Mouse (Mus musculus) testis, adult 2 months (tissue): ENCODE measurements around the gene Lrrc32. TPM values are rescaled to one million over a fixed set of nuclear protein-coding genes. Genes with fewer than 3 reads are reported as not detected.

Source experiments
- H3K27ac ChIP-seq: fragments of 200-500 bp; 2 replicates; pipeline ENCODE4 v1.5.1; 2012; ENCODE audit warnings: low read depth, low read length; ENCODE audit not compliant: control insufficient read depth, insufficient read depth
- H3K27me3 ChIP-seq: fragments of 200-500 bp; 2 replicates; pipeline ENCODE4 v1.6.1; 2012; ENCODE audit warnings: mild to moderate bottlenecking, low read length, moderate library complexity; ENCODE audit not compliant: control insufficient read depth, insufficient read depth
- H3K36me3 ChIP-seq: fragments of 200-500 bp; 2 replicates; pipeline ENCODE4 v1.6.1; 2012; ENCODE audit warnings: mild to moderate bottlenecking, low read length; ENCODE audit not compliant: control insufficient read depth, insufficient read depth
- H3K4me1 ChIP-seq: fragments of 200-500 bp; 2 replicates; pipeline ENCODE4 v1.6.1; 2012; ENCODE audit warnings: low read length; ENCODE audit not compliant: control insufficient read depth, insufficient read depth
- H3K4me3 ChIP-seq: fragments of 200-500 bp; 2 replicates; pipeline ENCODE4 v1.5.1; 2012; ENCODE audit warnings: low read depth, mild to moderate bottlenecking, low read length, moderate library complexity, mixed read lengths; ENCODE audit not compliant: control insufficient read depth
- CTCF ChIP-seq: fragments of 200-500 bp; IDR thresholded peaks from 2 replicates; pipeline ENCODE4 v1.5.1; 2012; ENCODE audit warnings: low read depth, mild to moderate bottlenecking, inconsistent platforms, low read length, moderate library complexity; ENCODE audit not compliant: control insufficient read depth, insufficient read depth, insufficient replicate concordance
- POLR2A ChIP-seq: fragments of 200-500 bp; IDR thresholded peaks from 2 replicates; pipeline ENCODE4 v1.6.1; 2012; ENCODE audit warnings: low read depth, mild to moderate bottlenecking, inconsistent platforms, low read length, moderate library complexity; ENCODE audit not compliant: control insufficient read depth
- polyA plus RNA-seq: library from polyadenylated mRNA; depleted of rRNA; stranded (reverse); fragments of >200 nt; gene quantifications from 2 replicates; pipeline ENCODE4 v1.2.3, GENCODE M21; 2012; rRNA removed

The Lrrc32 gene
- polyA plus RNA-seq, 1 experiment, result 0.48 TPM

GRCm38 (mm10) chr7:98551041-98551440, 62.0 kb downstream of the Lrrc32 start:
- no peaks in the 10 kb centered on the region; the same call in 1 of the 2 replicates for H3K4me1 ChIP-seq
- H3K4me3 ChIP-seq, result no peak overlapping the region
- TF ChIP-seq CTCF (no peak), POLR2A (no peak)
- H3K36me3 ChIP-seq, result no peaks in the 10 kb centered on the region
- no peaks in the 10 kb centered on the region for H3K27me3 ChIP-seq
- H3K27ac ChIP-seq, result no peak overlapping the region

Other genes with a start within 250 kb of the Lrrc32 start
- gene Acer3, start 168.1 kb upstream of the Lrrc32 start, polyA plus RNA-seq, result 6.2 and 11.3 TPM in 2 replicates
- gene Tsku, start 128.0 kb upstream of the Lrrc32 start, polyA plus RNA-seq, result 5.1 and 5.6 TPM in 2 replicates
- gene Gucy2d, start 48.9 kb upstream of the Lrrc32 start, polyA plus RNA-seq, result 8.7 and 9.8 TPM in 2 replicates
- 17.6 and 19.3 TPM in 2 replicates for gene Emsy, start 167.5 kb downstream of the Lrrc32 start, polyA plus RNA-seq
- gene Thap12, start 213.8 kb downstream of the Lrrc32 start, polyA plus RNA-seq, result 3.5 and 4.3 TPM in 2 replicates